ENCODE assay signal across 26 mouse cellular contexts in the genomic region with DNA sequence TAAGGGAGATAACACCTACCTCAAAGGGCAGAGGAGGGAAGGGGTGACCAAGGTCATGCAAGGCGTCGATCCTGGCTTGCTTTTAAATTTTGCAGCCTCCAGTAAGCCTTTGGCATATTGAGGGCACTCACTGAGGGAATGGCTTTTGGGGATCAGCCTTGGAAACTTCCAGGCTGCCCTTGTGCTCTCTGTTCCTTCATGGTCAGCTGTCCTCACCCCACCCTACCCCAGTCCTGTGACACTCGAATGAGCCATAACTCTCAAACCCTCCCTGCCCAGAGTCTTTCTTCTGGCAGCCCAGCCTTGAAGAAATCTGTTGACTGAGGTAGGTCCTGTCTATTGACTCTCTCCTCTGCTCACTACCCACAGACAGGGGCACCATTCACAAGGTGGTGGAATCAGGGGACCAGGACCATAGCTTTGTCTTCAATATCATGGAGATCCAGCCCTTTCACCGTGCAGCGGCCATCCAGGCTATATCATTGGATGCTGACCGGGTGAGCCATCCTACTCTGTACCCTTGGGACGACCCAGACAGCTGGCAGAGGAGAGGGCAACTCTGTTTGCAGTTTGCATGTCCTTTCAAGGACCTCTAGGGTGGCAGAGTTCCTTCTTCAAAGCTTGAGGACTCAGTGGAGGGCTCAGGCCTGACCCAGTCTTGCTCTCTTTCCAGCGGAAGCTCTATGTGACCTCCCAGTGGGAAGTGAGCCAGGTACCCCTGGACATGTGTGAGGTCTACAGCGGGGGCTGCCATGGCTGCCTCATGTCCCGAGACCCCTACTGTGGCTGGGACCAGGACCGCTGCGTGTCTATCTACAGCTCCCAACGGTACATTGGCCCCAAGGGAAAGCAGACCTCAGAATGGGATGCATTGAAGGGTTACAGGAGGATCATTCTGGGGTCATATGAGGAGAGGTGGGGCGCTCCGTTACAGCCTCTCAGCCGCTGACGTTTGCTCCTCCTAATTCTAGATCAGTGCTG. TPM values are rescaled to one million over a fixed set of nuclear protein-coding genes. Genes with fewer than 3 reads are reported as not detected.
DNase-seq lines count a peak whose midpoint lies in the region; ATAC-seq and TF ChIP-seq lines count a peak whose summit lies in the region.
"Had no signal": no experiment of that assay in that cellular context is flagged by ENCODE, and none has a peak within 500 bp of the region (broad histone marks: within the 10 kb centered on the region; RNA-seq: fewer than 3 reads in every experiment).

No protein-coding gene starts in this region.

- no peak overlapping the region for H3K9ac ChIP-seq in CH12.LX (ENCODE audit: insufficient read depth, low read depth)
- H3K9ac ChIP-seq in stomach, postnatal 0 days (ENCODE audit: low read length) = no peak overlapping the region
- H3K9ac ChIP-seq: hindbrain, embryonic 13.5 days; liver, embryonic 14.5 days had no signal

- peaks cover 21% of the 10 kb centered on the region; the same call in 1 of the 2 replicates for H3K27me3 ChIP-seq in heart, embryonic 10.5 days (ENCODE audit: insufficient read depth, poor library complexity, severe bottlenecking)
- H3K27me3 ChIP-seq in CH12.LX (replicated peaks) (no peaks in the 10 kb centered on the region), E14TG2a.4 (ENCODE audit: insufficient read depth, low read length) (peaks cover 29% of the 10 kb centered on the region)
- no peaks in the 10 kb centered on the region for H3K27me3 ChIP-seq in kidney, adult 2 months (replicated peaks; ENCODE audit: control insufficient read depth, insufficient read depth, low read length)
- H3K27me3 ChIP-seq in stomach, postnatal 0 days (ENCODE audit: control insufficient read depth, insufficient read depth, low read length) = no peaks in the 10 kb centered on the region
- H3K27me3 ChIP-seq: hindbrain, embryonic 13.5 days; Patski had no signal

- H3K9me3 ChIP-seq in heart, embryonic 10.5 days = no peaks in the 10 kb centered on the region
- H3K9me3 ChIP-seq in CH12.LX (replicated peaks; ENCODE audit: low read length) (no peaks in the 10 kb centered on the region), E14TG2a.4 (ENCODE audit: low read length) (no peaks in the 10 kb centered on the region)
- no peaks in the 10 kb centered on the region for H3K9me3 ChIP-seq in stomach, postnatal 0 days (ENCODE audit: control insufficient read depth, low read length)
- H3K9me3 ChIP-seq: hindbrain, embryonic 13.5 days had no signal

- H3K4me3 ChIP-seq in heart, embryonic 10.5 days = no peak overlapping the region
- H3K4me3 ChIP-seq in CH12.LX (replicated peaks in 1 of 3; ENCODE audit: low read depth in 2 of 3, low read length in 2 of 3, poor library complexity in 1 of 3) (no peak overlapping the region), E14TG2a.4 (replicated peaks; ENCODE audit: low read length) (peak overlapping the region; percentile 48)
- no peak overlapping the region for H3K4me3 ChIP-seq in kidney, adult 2 months (ENCODE audit: insufficient read depth, low read depth, low read length)
- no peak overlapping the region for H3K4me3 ChIP-seq in stomach, postnatal 0 days (ENCODE audit: low read depth, low read length)
- H3K4me3 ChIP-seq: erythroblast, embryonic 14.5 days; hindbrain, embryonic 13.5 days had no signal

- in situ Hi-C loops in CH12.LX (cut with MboI; ENCODE audit: low pct_ligation_motif_present, low pct_unique_long_range_greater_than_20kb, low sequenced_read_pairs) = no loop called here

- H3K79me2 ChIP-seq in CH12.LX (replicated peaks; ENCODE audit: control insufficient read depth, extremely low read depth, insufficient read depth, poor library complexity, severe bottlenecking) = peaks cover 36% of the 10 kb centered on the region

- no peak for ATAC-seq in stomach, postnatal 0 days (ENCODE audit: low FRiP score, low TSS enrichment)
- ATAC-seq: forebrain, embryonic 16.5 days; Patski had no signal

- TF ChIP-seq POLR2A in CH12.LX (IDR thresholded peaks at IDR 0.05; ENCODE audit: low read depth, low read length) = peak; percentile 39
- TF ChIP-seq POLR2A in kidney, adult 2 months (IDR thresholded peaks at IDR 0.05; ENCODE audit: low read depth, low read length) = no peak

- TF ChIP-seq EP300 in CH12.LX (IDR thresholded peaks at IDR 0.05; ENCODE audit: low read length) = no peak
- TF ChIP-seq EP300 in stomach, postnatal 0 days (optimal IDR thresholded peaks at IDR 0.05) = no peak

- dilution Hi-C loops in CH12.LX (cut with MboI; ENCODE audit: extremely low pct_ligation_motif_present, extremely low pct_unique_long_range_greater_than_20kb, low sequenced_read_pairs) = no loop called here

- DNase-seq in cerebellum, adult 11-12 months = peak; percentile 11
- DNase-seq in cerebellum, adult 11 months = no peak
- no peak for DNase-seq in heart, embryonic 10.5 days (ENCODE audit: low spot score)
- no peak for DNase-seq in heart, postnatal 10 days
- no peak for DNase-seq in CH12.LX (ENCODE audit: extremely low read depth)
- no peak for DNase-seq in kidney, adult 2 months
- no peak for DNase-seq in stomach, postnatal 0 days (ENCODE audit: low spot score)
- DNase-seq: gastrocnemius, postnatal 14 days; heart, postnatal 4 days; kidney, adult 18-20 months; kidney, postnatal 36 days; liver; lung, adult 2 months; lung, postnatal 10 days; midbrain, embryonic 14.5 days had no signal

- H3K4me2 ChIP-seq in CH12.LX (ENCODE audit: insufficient read depth, low read depth, poor library complexity, severe bottlenecking) = no peak overlapping the region
- H3K4me2 ChIP-seq in stomach, postnatal 0 days (replicated peaks; ENCODE audit: low read depth) = no peak overlapping the region
- H3K4me2 ChIP-seq: hindbrain, embryonic 13.5 days had no signal

- peaks cover 53% of the 10 kb centered on the region for H3K4me1 ChIP-seq in heart, embryonic 10.5 days
- peaks cover 41 to 94% of the 10 kb centered on the region in 2 experiments for H3K4me1 ChIP-seq in CH12.LX (ENCODE audit: control insufficient read depth in 1 of 2, insufficient read depth in 2 of 2)
- H3K4me1 ChIP-seq in E14TG2a.4 (replicated peaks; ENCODE audit: low read depth, low read length) = peaks cover 36% of the 10 kb centered on the region
- H3K4me1 ChIP-seq in kidney, adult 2 months (ENCODE audit: control insufficient read depth, insufficient read depth, low read length) = no peaks in the 10 kb centered on the region
- no peaks in the 10 kb centered on the region for H3K4me1 ChIP-seq in stomach, postnatal 0 days (replicated peaks; ENCODE audit: control insufficient read depth, insufficient read depth)

- intact Hi-C loops in heart, postnatal 10 days (cut with DNase I) = no loop called here

- TF ChIP-seq RAD21 in CH12.LX (IDR thresholded peaks at IDR 0.05; ENCODE audit: low read depth, low read length) = no peak

- peak overlapping the region; percentile 72 for H3K27ac ChIP-seq in heart, embryonic 10.5 days
- H3K27ac ChIP-seq in CH12.LX (ENCODE audit: insufficient read depth, low read depth) = peak overlapping the region; percentile 34
- H3K27ac ChIP-seq in kidney, adult 2 months (ENCODE audit: insufficient read depth, low read depth, low read length) = no peak overlapping the region
- H3K27ac ChIP-seq in stomach, postnatal 0 days (replicated peaks) = no peak overlapping the region
- H3K27ac ChIP-seq: liver, embryonic 14.5 days; macrophage had no signal

- no peaks in the 10 kb centered on the region for H3K36me3 ChIP-seq in heart, embryonic 10.5 days
- H3K36me3 ChIP-seq in CH12.LX (replicated peaks in 1 of 2; ENCODE audit: control insufficient read depth in 1 of 2, insufficient read depth in 1 of 2, low read length in 1 of 2) (peaks cover 78 to 83% of the 10 kb centered on the region in 2 experiments), E14TG2a.4 (ENCODE audit: insufficient read depth, low read length) (no peaks in the 10 kb centered on the region)
- H3K36me3 ChIP-seq in kidney, adult 2 months (ENCODE audit: control insufficient read depth, insufficient read depth, low read length) = no peaks in the 10 kb centered on the region
- no peaks in the 10 kb centered on the region for H3K36me3 ChIP-seq in stomach, postnatal 0 days (ENCODE audit: control insufficient read depth, insufficient read depth, low read length)

- no peak for TF ChIP-seq CTCF in CH12.LX (conservative IDR thresholded peaks at IDR 0.05 in 1 of 2, IDR thresholded peaks at IDR 0.05 in 1 of 2; ENCODE audit: low read depth in 2 of 2, low read length in 2 of 2)
- TF ChIP-seq CTCF in E14TG2a.4 (conservative IDR thresholded peaks at IDR 0.05; ENCODE audit: low read length) = no peak
- no peak for TF ChIP-seq CTCF in kidney, adult 2 months (conservative IDR thresholded peaks at IDR 0.05; ENCODE audit: insufficient read depth, insufficient read length, low read depth, low read length)
- no peak for TF ChIP-seq CTCF in stomach, postnatal 0 days (IDR thresholded peaks at IDR 0.05; ENCODE audit: low read depth)

- WGBS in heart, embryonic 10.5 days = 79% methylated on average over 17 of the region's 17 CpGs
- WGBS in kidney, adult 2 months = 88% methylated on average over 17 of the region's 17 CpGs
- 75% methylated on average over 17 of the region's 17 CpGs for WGBS in stomach, postnatal 0 days

TF ChIP-seq in CH12.LX, 34 proteins besides CTCF, POLR2A, EP300 and RAD21 (continues in another document):
- TF ChIP-seq POLR2AphosphoS2 (IDR thresholded peaks at IDR 0.05; ENCODE audit: low read depth, low read length) = peak; percentile 3; the same call in 1 of the 2 replicates

RNA-seq across cellular contexts. Expression of a gene that starts 20.3 kb away (rescaled TPM):
- 0.16 TPM in 1 of 2 replicates, not detected in the other for polyA plus RNA-seq in heart, embryonic 10.5 days (2016; fragmentation: Nextera tagmentation; extraction: Ambion mirVana)
- 10 to 100 TPM; 45.2 to 48.3 TPM for total RNA-seq in heart, postnatal 10 days (2021)
- total RNA-seq in CH12.LX (2012; rRNA removed) (113 and 181 TPM in 2 replicates), CH12.LX (2014; rRNA removed) (78.2 and 88.6 TPM in 2 replicates)
- polyA plus RNA-seq in CH12.LX (2012; ENCODE audit: insufficient read length, low read depth) = 81.9 and 89.4 TPM in 2 replicates
- polyA plus RNA-seq in kidney, adult 2 months (2012; rRNA removed) = 9.4 and 9.6 TPM in 2 replicates
- polyA plus RNA-seq in stomach, postnatal 0 days (2015; fragmentation: Nextera tagmentation; extraction: Ambion mirVana) = 0.68 and 1.0 TPM in 2 replicates
- total RNA-seq: megakaryocyte-erythroid progenitor cell, adult 5-6 weeks; MEL had no signal

RNA-seq across cellular contexts. Expression of a gene that starts 46.0 kb away (rescaled TPM):
- 0.10 TPM in 1 of 2 replicates, not detected in the other for polyA plus RNA-seq in heart, embryonic 10.5 days (2016; fragmentation: Nextera tagmentation; extraction: Ambion mirVana)
- total RNA-seq in heart, postnatal 10 days (2021) = under 1 TPM; 0.35 to 0.50 TPM
- total RNA-seq in CH12.LX (2012; rRNA removed) = 2.6 and 4.6 TPM in 2 replicates
- 8.3 and 9.0 TPM in 2 replicates for total RNA-seq in CH12.LX (2014; rRNA removed)
- 12.1 and 12.8 TPM in 2 replicates for polyA plus RNA-seq in CH12.LX (2012; ENCODE audit: insufficient read length, low read depth)
- 0.16 and 5.1 TPM in 2 replicates for polyA plus RNA-seq in kidney, adult 2 months (2012; rRNA removed)
- 0.98 and 1.0 TPM in 2 replicates for polyA plus RNA-seq in stomach, postnatal 0 days (2015; fragmentation: Nextera tagmentation; extraction: Ambion mirVana)
- total RNA-seq: common myeloid progenitor, adult 5-6 weeks; megakaryocyte-erythroid progenitor cell, adult 5-6 weeks; MEL had no signal
- polyA plus RNA-seq: forebrain, embryonic 11.5 days; macrophage had no signal

RNA-seq across cellular contexts. Expression of a gene that starts 49.4 kb away (rescaled TPM):
- 110 TPM in 2 replicates for polyA plus RNA-seq in heart, embryonic 10.5 days (2016; fragmentation: Nextera tagmentation; extraction: Ambion mirVana)
- total RNA-seq in heart, postnatal 10 days (2021) = 10 to 100 TPM; 69.4 to 81.8 TPM
- 31.2 and 37.3 TPM in 2 replicates for total RNA-seq in CH12.LX (2012; rRNA removed)
- 19.9 and 24.7 TPM in 2 replicates for total RNA-seq in CH12.LX (2014; rRNA removed)
- 73.3 and 81.1 TPM in 2 replicates for polyA plus RNA-seq in CH12.LX (2012; ENCODE audit: insufficient read length, low read depth)
- polyA plus RNA-seq in kidney, adult 2 months (2012; rRNA removed) = 144 and 150 TPM in 2 replicates
- polyA plus RNA-seq in stomach, postnatal 0 days (2015; fragmentation: Nextera tagmentation; extraction: Ambion mirVana) = 93.1 and 94.6 TPM in 2 replicates

Comparison
In these comparisons a context has a peak if more than half of its experiments do, and no peak if none do; other contexts are left out.
1. H3K27ac ChIP-seq: peak in heart, embryonic 10.5 days (single experiment) and CH12.LX (single experiment); none in kidney, adult 2 months (single experiment) and stomach, postnatal 0 days (single experiment).